Comparison of ENCODE assay signal across 17 mouse cellular contexts in genomic region chr4:56837661-56838060, GRCm38 (mm10). TPM values are rescaled to one million over a fixed set of nuclear protein-coding genes. Genes with fewer than 3 reads are reported as not detected.
DNase-seq lines count a peak whose midpoint lies in the region.
"Had no signal": no experiment of that assay in that cellular context is flagged by ENCODE, and none has a peak within 500 bp of the region (broad histone marks: within the 10 kb centered on the region; RNA-seq: fewer than 3 reads in every experiment).

No protein-coding gene starts in this region.

- intact Hi-C loops in left cerebral cortex, postnatal 10 days (cut with DNase I), result no loop called here

- peak; percentile 68 to 81 for DNase-seq in adrenal gland, adult (ENCODE audit: inconsistent age in 2 of 2, low spot score in 1 of 2)
- DNase-seq in adrenal gland, adult 18-20 months (ENCODE audit: low spot score in 2 of 2), result no peak
- DNase-seq in ovary, adult 18-20 months (ENCODE audit: low spot score), result peak; percentile 23
- DNase-seq in ovary, postnatal 10 days (ENCODE audit: low spot score), result no peak
- peak; percentile 47 for DNase-seq in adrenal gland, postnatal 25 days
- no peak for DNase-seq in left cerebral cortex, postnatal 10 days (ENCODE audit: extremely low spot score in 1 of 2, low spot score in 2 of 2)
- no peak for DNase-seq in gastrocnemius, adult 18-20 months (ENCODE audit: low spot score)
- DNase-seq in left cerebral cortex, adult 8-10 months (ENCODE audit: low spot score in 2 of 2), result no peak
- DNase-seq: cerebellum, adult 18-20 months; cerebellum, postnatal 10 days; gastrocnemius, postnatal 10 days; kidney, adult 8-10 months; kidney, postnatal 4 days; lung, embryonic 14.5 days; retina, postnatal 1 day; right cerebral cortex, postnatal 14 days; thymus, postnatal 25 days had no signal

RNA-seq across cellular contexts. Expression of gene Ctnnal1, which starts 27.3 kb away (rescaled TPM):
- total RNA-seq in adrenal gland, adult 18-20 months (2021), result 10 to 100 TPM in 1 of 2 experiments, 1 to 10 TPM in 1; 9.8 to 20.7 TPM
- total RNA-seq in adrenal gland, postnatal 25 days (2021), result 21.9 and 26.6 TPM in 2 replicates
- total RNA-seq in left cerebral cortex, postnatal 10 days (2021), result 10 to 100 TPM; 16.6 to 17.1 TPM
- 10 to 100 TPM in 1 of 2 experiments, 1 to 10 TPM in 1; 9.2 to 10.0 TPM for total RNA-seq in gastrocnemius, adult 18-20 months (2021)
- 10 to 100 TPM; 16.8 to 23.7 (median 21.4) TPM for total RNA-seq in left cerebral cortex, adult 8-10 months (2022)

RNA-seq across cellular contexts. Expression of gene Fam206a, which starts 35.5 kb away (rescaled TPM):
- total RNA-seq in adrenal gland, adult 18-20 months (2021), result 10 to 100 TPM; 11.0 to 12.2 TPM
- total RNA-seq in adrenal gland, postnatal 25 days (2021), result 13.1 and 14.6 TPM in 2 replicates
- 10 to 100 TPM; 20.7 to 21.2 TPM for total RNA-seq in left cerebral cortex, postnatal 10 days (2021)
- 1 to 10 TPM; 1.2 to 1.3 TPM for total RNA-seq in gastrocnemius, adult 18-20 months (2021)
- total RNA-seq in left cerebral cortex, adult 8-10 months (2022), result 10 to 100 TPM; 15.1 to 18.0 (median 17.0) TPM

RNA-seq across cellular contexts. Expression of gene Elp1, which starts 35.5 kb away (rescaled TPM):
- total RNA-seq in adrenal gland, adult 18-20 months (2021), result 10 to 100 TPM; 21.7 to 31.1 TPM
- total RNA-seq in adrenal gland, postnatal 25 days (2021), result 35.5 and 40.1 TPM in 2 replicates
- total RNA-seq in left cerebral cortex, postnatal 10 days (2021), result 10 to 100 TPM; 82.9 to 86.3 TPM
- total RNA-seq in gastrocnemius, adult 18-20 months (2021), result 10 to 100 TPM; 24.8 to 25.5 TPM
- 10 to 100 TPM; 62.8 to 82.3 (median 70.2) TPM for total RNA-seq in left cerebral cortex, adult 8-10 months (2022)

Comparison
In these comparisons a context has a peak if more than half of its experiments do, and no peak if none do; other contexts are left out.
1. DNase-seq: peak in adrenal gland, adult (2 of 2), ovary, adult 18-20 months (single experiment) and adrenal gland, postnatal 25 days (single experiment); none in adrenal gland, adult 18-20 months (0 of 2), ovary, postnatal 10 days (single experiment), left cerebral cortex, postnatal 10 days (0 of 2), gastrocnemius, adult 18-20 months (single experiment) and left cerebral cortex, adult 8-10 months (0 of 2).